Mouse (Mus musculus): ENCODE measurements around the gene Kcnh4.

Gene Kcnh4

GRCm38 (mm10) chr11:100735134-100735865 is 24.4 kb downstream of the Kcnh4 start:
- DNase-seq (ENCODE audit: low spot score in 2 of 2) = no peak

GRCm38 (mm10) chr11:100730477-100731205 is 29.1 kb downstream of the Kcnh4 start:
- DNase-seq (ENCODE audit: low spot score in 2 of 2) = no peak

- DNase-seq (ENCODE audit: low spot score in 2 of 2) = no peak
These were observed 29.8 kb downstream of the Kcnh4 start for GRCm38 (mm10) chr11:100729976-100730375.

GRCm38 (mm10) chr11:100728601-100729000 is 31.1 kb downstream of the Kcnh4 start:
- no peak for DNase-seq (ENCODE audit: low spot score in 2 of 2)

GRCm38 (mm10) chr11:100727201-100727600 is 32.5 kb downstream of the Kcnh4 start:
- no peak for DNase-seq (ENCODE audit: low spot score in 2 of 2)

- DNase-seq (ENCODE audit: low spot score in 2 of 2) = no peak
These were observed 34.7 kb downstream of the Kcnh4 start for GRCm38 (mm10) chr11:100724919-100725512.

GRCm38 (mm10) chr11:100722493-100723028 is 37.2 kb downstream of the Kcnh4 start:
- no peak for DNase-seq (ENCODE audit: low spot score in 2 of 2)

- DNase-seq (ENCODE audit: low spot score in 2 of 2) = no peak
These were observed 37.8 kb downstream of the Kcnh4 start for GRCm38 (mm10) chr11:100721776-100722492.

GRCm38 (mm10) chr11:100721254-100721653 is 38.5 kb downstream of the Kcnh4 start:
- no peak for DNase-seq (ENCODE audit: low spot score in 2 of 2)

GRCm38 (mm10) chr11:100720345-100720744 is 39.4 kb downstream of the Kcnh4 start:
- DNase-seq (ENCODE audit: low spot score in 2 of 2) = no peak

- no peak for DNase-seq (ENCODE audit: low spot score in 2 of 2)
These were observed 39.8 kb downstream of the Kcnh4 start for GRCm38 (mm10) chr11:100719893-100720292.

- DNase-seq (ENCODE audit: low spot score in 2 of 2) = no peak
These were observed 40.4 kb downstream of the Kcnh4 start for GRCm38 (mm10) chr11:100719312-100719711.

GRCm38 (mm10) chr11:100718866-100719265 is 40.9 kb downstream of the Kcnh4 start:
- no peak for DNase-seq (ENCODE audit: low spot score in 2 of 2)

- no peak for DNase-seq (ENCODE audit: low spot score in 2 of 2)
These were observed 41.3 kb downstream of the Kcnh4 start for GRCm38 (mm10) chr11:100718462-100718861.

- DNase-seq (ENCODE audit: low spot score in 2 of 2) = no peak
These were observed 43.1 kb downstream of the Kcnh4 start for GRCm38 (mm10) chr11:100716649-100717048.

- DNase-seq (ENCODE audit: low spot score in 2 of 2) = no peak
These were observed 44.8 kb downstream of the Kcnh4 start for GRCm38 (mm10) chr11:100714948-100715347.

GRCm38 (mm10) chr11:100714534-100714915 is 45.2 kb downstream of the Kcnh4 start:
- peak; percentile 65 to 75 for DNase-seq (ENCODE audit: low spot score in 2 of 2)

GRCm38 (mm10) chr11:100713735-100714533 is 45.8 kb downstream of the Kcnh4 start, which contains the start of gene Hspb9:
TSS of gene Hspb9 (plus strand) at chr11:100713850.
- DNase-seq (ENCODE audit: low spot score in 2 of 2) = peak; percentile 63 to 64

- no peak for DNase-seq (ENCODE audit: low spot score in 2 of 2)
These were observed 46.6 kb downstream of the Kcnh4 start for GRCm38 (mm10) chr11:100713174-100713573.

GRCm38 (mm10) chr11:100711783-100712615 is 47.7 kb downstream of the Kcnh4 start, which contains the start of gene Kat2a:
TSS of gene Kat2a (minus strand) at chr11:100712465.
- peak; percentile 72 to 83 for DNase-seq (ENCODE audit: low spot score in 2 of 2)
